Mouse (Mus musculus): ENCODE results near the gene Neurl1b. TPM values are rescaled to one million over a fixed set of nuclear protein-coding genes. Genes with fewer than 3 reads are reported as not detected.

Gene Neurl1b
- total and polyA plus RNA-seq, 3 experiments: 0.12 to 0.28 TPM; not detected in 1

DNA sequence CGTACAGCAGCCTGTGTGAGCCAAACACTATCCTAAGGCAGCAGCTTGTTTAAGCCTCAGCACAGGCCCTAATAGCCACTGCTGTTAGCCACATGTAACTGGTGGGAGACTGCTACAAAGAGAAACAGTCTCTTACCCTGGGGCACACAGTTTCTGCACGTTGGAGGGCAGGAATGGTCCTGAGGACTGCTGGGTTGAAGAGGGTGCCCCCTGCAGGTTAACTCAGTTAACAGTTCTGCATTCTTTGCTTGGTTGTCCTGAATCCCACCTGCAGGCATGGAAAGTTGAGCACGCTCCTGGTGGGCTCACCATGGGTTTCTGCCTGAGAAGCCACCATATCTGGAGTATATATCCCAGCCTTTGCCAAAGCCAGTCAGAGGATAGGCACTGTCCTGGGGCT is 6.9 kb downstream of the Neurl1b start:
- Histone ChIP-seq H3K79me2 (ENCODE audit: control insufficient read depth, insufficient read depth, low read length, poor library complexity) (no peaks in the 10 kb centered on the region), H3K27me3 (ENCODE audit: control insufficient read depth in 1 of 2, insufficient read depth in 2 of 2, low read length in 2 of 2) (peaks cover 0 to 3% of the 10 kb centered on the region in 2 experiments; a peak in 1 of 4 replicates), H3K4me3 (ENCODE audit: control insufficient read depth in 1 of 2, insufficient read depth in 1 of 2, low read depth in 2 of 2, low read length in 2 of 2) (no peak overlapping the region), H3K9me3 (replicated peaks; ENCODE audit: insufficient read depth, low read length) (no peaks in the 10 kb centered on the region), H3K36me3 (ENCODE audit: control insufficient read depth in 1 of 2, insufficient read depth in 2 of 2, low read length in 2 of 2) (no peaks in the 10 kb centered on the region), H3K9ac (ENCODE audit: control insufficient read depth, low read depth, low read length, poor library complexity, severe bottlenecking) (no peak overlapping the region), H3K27ac (ENCODE audit: control insufficient read depth, low read depth, low read length) (no peak overlapping the region), H3K4me1 (ENCODE audit: control insufficient read depth in 1 of 2, insufficient read depth in 2 of 2, low read length in 2 of 2) (peaks cover 0 to 9% of the 10 kb centered on the region in 2 experiments; a peak in 2 of 4 replicates)
- DNase-seq (ENCODE audit: low read depth, low spot score): peak; percentile 63
- TF ChIP-seq MAFK (IDR thresholded peaks at IDR 0.05; ENCODE audit: borderline replicate concordance, low read depth, low read length) (no peak), RCOR1 (IDR thresholded peaks at IDR 0.05; ENCODE audit: low read depth, low read length) (no peak), RAD21 (IDR thresholded peaks at IDR 0.05; ENCODE audit: low read depth, low read length) (peak; percentile 60), CTCF (IDR thresholded peaks at IDR 0.05 in 2 of 3, conservative IDR thresholded peaks at IDR 0.05 in 1 of 3; ENCODE audit: control insufficient read depth in 1 of 3, insufficient read depth in 1 of 3, low read depth in 2 of 3, low read length in 3 of 3, poor library complexity in 1 of 3, severe bottlenecking in 1 of 3) (peak; percentile 56 to 76 (median 68)), SMC3 (IDR thresholded peaks at IDR 0.05; ENCODE audit: low read depth, low read length) (peak; percentile 74), ZC3H11A (IDR thresholded peaks at IDR 0.05; ENCODE audit: low read depth, low read length) (peak; percentile 54)

DNA sequence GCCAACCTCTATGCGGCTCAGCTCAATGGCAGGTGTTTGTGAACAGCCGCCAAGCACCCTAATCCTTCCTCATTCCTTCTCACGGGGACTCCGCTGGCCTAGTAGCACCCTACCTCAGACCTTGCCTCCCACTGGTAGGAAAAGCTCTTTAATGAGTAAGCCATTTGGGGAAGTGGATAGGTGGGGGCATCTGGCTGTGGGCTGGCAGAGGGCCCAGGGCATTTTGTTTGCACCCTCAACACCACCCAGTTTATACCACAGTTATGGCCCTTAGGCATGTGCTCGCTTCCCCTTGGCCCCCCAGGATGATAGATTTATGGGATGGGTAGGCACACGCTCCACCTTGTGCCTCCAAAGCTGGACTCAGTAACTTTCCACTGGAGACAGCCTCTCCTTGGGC is 7.8 kb downstream of the Neurl1b start:
- Histone ChIP-seq H3K27ac (ENCODE audit: control insufficient read depth, low read depth, low read length) (no peak overlapping the region), H3K9ac (ENCODE audit: control insufficient read depth, low read depth, low read length, poor library complexity, severe bottlenecking) (no peak overlapping the region), H3K4me1 (ENCODE audit: control insufficient read depth in 1 of 2, insufficient read depth in 2 of 2, low read length in 2 of 2) (peaks cover 0 to 9% of the 10 kb centered on the region in 2 experiments; a peak in 2 of 4 replicates), H3K9me3 (replicated peaks; ENCODE audit: insufficient read depth, low read length) (no peaks in the 10 kb centered on the region), H3K4me3 (ENCODE audit: control insufficient read depth in 1 of 2, insufficient read depth in 1 of 2, low read depth in 2 of 2, low read length in 2 of 2) (no peak overlapping the region), H3K27me3 (ENCODE audit: control insufficient read depth in 1 of 2, insufficient read depth in 2 of 2, low read length in 2 of 2) (peaks cover 0 to 3% of the 10 kb centered on the region in 2 experiments; a peak in 1 of 4 replicates), H3K79me2 (ENCODE audit: control insufficient read depth, insufficient read depth, low read length, poor library complexity) (no peaks in the 10 kb centered on the region), H3K36me3 (ENCODE audit: control insufficient read depth in 1 of 2, insufficient read depth in 2 of 2, low read length in 2 of 2) (no peaks in the 10 kb centered on the region)
- no peak for TF ChIP-seq MAZ (IDR thresholded peaks at IDR 0.05; ENCODE audit: low read depth, low read length)
- TF ChIP-seq HCFC1 (IDR thresholded peaks at IDR 0.05; ENCODE audit: low read depth, low read length): no peak
- TF ChIP-seq ZC3H11A (IDR thresholded peaks at IDR 0.05; ENCODE audit: low read depth, low read length): no peak
- no peak for TF ChIP-seq NRF1 (IDR thresholded peaks at IDR 0.05; ENCODE audit: insufficient read depth, low read depth, low read length, poor library complexity, severe bottlenecking)
- no peak for TF ChIP-seq TBP (IDR thresholded peaks at IDR 0.05; ENCODE audit: low read depth, low read length)
- TF ChIP-seq SIN3A (IDR thresholded peaks at IDR 0.05; ENCODE audit: low read length): no peak
- TF ChIP-seq POLR2AphosphoS2 (IDR thresholded peaks at IDR 0.05; ENCODE audit: low read length): no peak
- TF ChIP-seq MAFK (IDR thresholded peaks at IDR 0.05; ENCODE audit: borderline replicate concordance, low read depth, low read length): no peak
- TF ChIP-seq CHD2 (IDR thresholded peaks at IDR 0.05; ENCODE audit: low read length): no peak
- no peak for TF ChIP-seq USF2 (IDR thresholded peaks at IDR 0.05; ENCODE audit: borderline replicate concordance in 1 of 2, insufficient read depth in 1 of 2, low read depth in 1 of 2, low read length in 2 of 2)
- no peak for TF ChIP-seq MEF2A (IDR thresholded peaks at IDR 0.05; ENCODE audit: extremely low read depth, insufficient replicate concordance, low read depth, low read length, poor library complexity, severe bottlenecking)
- no peak for TF ChIP-seq KAT2A (conservative IDR thresholded peaks at IDR 0.05; ENCODE audit: low read depth, low read length)
- TF ChIP-seq USF1 (IDR thresholded peaks at IDR 0.05; ENCODE audit: low read depth, low read length): no peak
- TF ChIP-seq E2F4 (IDR thresholded peaks at IDR 0.05; ENCODE audit: borderline replicate concordance, low read depth, low read length): no peak
- no peak for TF ChIP-seq TCF12 (IDR thresholded peaks at IDR 0.05; ENCODE audit: low read depth, low read length)
- DNase-seq (ENCODE audit: low read depth, low spot score): peak; percentile 52
